Mouse (Mus musculus) thymus, postnatal 0 days (tissue): ENCODE results near the gene Ispd. TPM values are rescaled to one million over a fixed set of nuclear protein-coding genes. Genes with fewer than 3 reads are reported as not detected.
A peak's percentile ranks its signal among the peaks of the same experiment; 100 is the strongest.

Source experiments
- DNase-seq: peaks from one replicate; pipeline ENCODE4 v3.0.0-alpha.2; 2015; ENCODE audit warnings: low spot score
- polyA plus RNA-seq: library from polyadenylated mRNA; unstranded; fragments of >200 nt; fragmentation: Nextera tagmentation; extraction: Ambion mirVana; gene quantifications from 2 replicates; pipeline ENCODE4 v1.2.1, GENCODE M21; 2015

Ispd gene
- polyA plus RNA-seq, 1 experiment from 2014 or later: 2.7 TPM

- no peak for DNase-seq
These were observed 323.1 kb downstream of the Ispd start for GRCm38 (mm10) chr12:36704380-36704779.

- DNase-seq: no peak
These were observed 327.6 kb downstream of the Ispd start for GRCm38 (mm10) chr12:36708810-36709209.

GRCm38 (mm10) chr12:36713866-36714662, 332.8 kb downstream of the Ispd start:
- peak; percentile 39 for DNase-seq

- DNase-seq: no peak
These were observed 336.3 kb downstream of the Ispd start for GRCm38 (mm10) chr12:36717526-36717925.

GRCm38 (mm10) chr12:36718417-36718816, 337.2 kb downstream of the Ispd start:
- DNase-seq: no peak

GRCm38 (mm10) chr12:36719074-36719473, 337.8 kb downstream of the Ispd start:
- no peak for DNase-seq

GRCm38 (mm10) chr12:36720779-36721178, 339.5 kb downstream of the Ispd start:
- DNase-seq: no peak

- no peak for DNase-seq
These were observed 340.0 kb downstream of the Ispd start for GRCm38 (mm10) chr12:36721223-36721622.

GRCm38 (mm10) chr12:36722754-36723153, 341.5 kb downstream of the Ispd start:
- DNase-seq: no peak

- no peak for DNase-seq
These were observed 342.1 kb downstream of the Ispd start for GRCm38 (mm10) chr12:36723302-36723701.

GRCm38 (mm10) chr12:36724297-36724696, 343.0 kb downstream of the Ispd start:
- no peak for DNase-seq

GRCm38 (mm10) chr12:36725250-36725649, 344.0 kb downstream of the Ispd start:
- DNase-seq: no peak

- DNase-seq: no peak
These were observed 344.8 kb downstream of the Ispd start for GRCm38 (mm10) chr12:36726026-36726425.

- DNase-seq: no peak
These were observed 352.6 kb downstream of the Ispd start for GRCm38 (mm10) chr12:36733673-36734371.

Other genes starting within 250 kb of the Ispd start
- gene Ankmy2, start 224.3 kb upstream of the Ispd start, polyA plus RNA-seq: 24.1 and 24.4 TPM in 2 replicates
- gene Bzw2, start 223.4 kb upstream of the Ispd start, polyA plus RNA-seq: 251 and 260 TPM in 2 replicates
- gene Lrrc72, start 128.1 kb upstream of the Ispd start, polyA plus RNA-seq: not detected in 2 replicates
- gene Sostdc1, start 67.3 kb upstream of the Ispd start, polyA plus RNA-seq: 0.27 and 0.39 TPM in 2 replicates
- 1.3 and 1.6 TPM in 2 replicates for gene D630036H23Rik, start 731 bp downstream of the Ispd start, polyA plus RNA-seq